Mouse (Mus musculus) midbrain, embryonic 14.5 days (tissue): ENCODE results near the gene Cald1. TPM values are rescaled to one million over a fixed set of nuclear protein-coding genes. Genes with fewer than 3 reads are reported as not detected.

Source experiments
- ATAC-seq: fragments of 200-750 bp; cut with Nextera tagmentation; 2 replicates; pipeline ENCODE4 v1.8.0; 2017; ENCODE audit warnings: moderate number of reproducible peaks, moderate library complexity; ENCODE audit not compliant: low FRiP score, low TSS enrichment
- DNase-seq: peaks from one replicate; pipeline ENCODE4 v3.0.0-alpha.2; 2015
- H3K27ac ChIP-seq: fragments of 300-500 bp; sonication (generic); replicated peaks from 2 replicates; pipeline ENCODE4 v1.5.1; 2014; ENCODE audit warnings: mild to moderate bottlenecking, low read depth, low read length, moderate library complexity
- H3K27me3 ChIP-seq: fragments of 300-500 bp; sonication (generic); 2 replicates; pipeline ENCODE4 v1.6.1; 2014; ENCODE audit warnings: low read length, control low read depth, mixed read lengths; ENCODE audit not compliant: control insufficient read depth, insufficient read depth
- H3K36me3 ChIP-seq: fragments of 300-500 bp; sonication (generic); 2 replicates; pipeline ENCODE4 v1.6.1; 2014; ENCODE audit warnings: low read length, control low read depth; ENCODE audit not compliant: control insufficient read depth, insufficient read depth
- H3K4me1 ChIP-seq: fragments of 300-500 bp; sonication (generic); 2 replicates; pipeline ENCODE4 v1.6.1; 2014; ENCODE audit warnings: mild to moderate bottlenecking, antibody characterized with exemption, low read length, control low read depth; ENCODE audit not compliant: control insufficient read depth, insufficient read depth
- H3K4me2 ChIP-seq: fragments of 300-500 bp; sonication (generic); 2 replicates; pipeline ENCODE4 v1.6.1; 2014; ENCODE audit warnings: mild to moderate bottlenecking, low read length, moderate library complexity
- H3K4me3 ChIP-seq: fragments of 300-500 bp; sonication (generic); replicated peaks from 2 replicates; pipeline ENCODE4 v1.5.1; 2014; ENCODE audit warnings: low read depth, low read length
- H3K9ac ChIP-seq: fragments of 300-500 bp; sonication (generic); replicated peaks from 2 replicates; pipeline ENCODE4 v1.6.1; 2014; ENCODE audit warnings: mild to moderate bottlenecking, low read length, moderate library complexity
- H3K9me3 ChIP-seq: fragments of 300-500 bp; sonication (generic); 2 replicates; pipeline ENCODE4 v1.6.1; 2016; ENCODE audit warnings: low read length, control low read depth, mixed read lengths; ENCODE audit not compliant: control insufficient read depth
- WGBS: fragments of 180-500 bp; shearing (Covaris S2); extraction: QIAGEN DNeasy Blood & Tissue Kit; methylation state at CpG from one replicate; pipeline ENCODE4 v1.1.7; 2014; 5-methylcytosine and 5-hydroxymethylcytosine counted together
- polyA plus RNA-seq: library from polyadenylated mRNA; unstranded; fragments of >200 nt; fragmentation: Nextera tagmentation; extraction: Ambion mirVana; gene quantifications from 2 replicates; pipeline ENCODE4 v1.2.1, GENCODE M21; 2014

Gene Cald1
- polyA plus RNA-seq, 1 experiment from 2014 or later: 50.0 TPM

DNA sequence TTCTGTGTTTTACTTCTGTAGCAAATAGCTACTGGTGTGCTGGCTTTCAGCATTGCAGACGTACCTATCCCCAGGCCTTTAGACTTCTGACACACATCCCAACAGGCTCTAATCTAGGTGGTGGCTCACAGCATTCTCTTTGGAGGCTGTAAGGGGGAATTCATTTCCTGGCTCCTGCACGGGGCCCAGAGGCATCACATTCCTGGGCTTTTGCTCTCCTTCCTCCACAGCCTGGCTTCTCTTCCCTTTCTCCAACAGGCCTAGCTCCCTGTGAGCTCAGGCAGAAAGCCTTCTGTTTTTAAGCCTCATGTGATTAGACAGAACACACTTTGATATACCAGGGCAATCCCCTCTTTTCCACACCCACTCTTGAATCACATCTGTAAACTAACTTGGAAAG is 109.2 kb downstream of the Cald1 start:
- Histone ChIP-seq H3K27me3 (no peaks in the 10 kb centered on the region), H3K9ac (no peak overlapping the region), H3K4me1 (peaks cover 29% of the 10 kb centered on the region), H3K9me3 (0 out of 2 replicates have a peak, but pooled peaks cover 4% of the 10 kb centered on the region), H3K36me3 (no peaks in the 10 kb centered on the region), H3K4me3 (no peak overlapping the region), H3K27ac (no peak overlapping the region), H3K4me2 (no peak overlapping the region)
- WGBS: 46% methylated on average over 2 of the region's 2 CpGs
- no peak for ATAC-seq
- no peak for DNase-seq

DNA sequence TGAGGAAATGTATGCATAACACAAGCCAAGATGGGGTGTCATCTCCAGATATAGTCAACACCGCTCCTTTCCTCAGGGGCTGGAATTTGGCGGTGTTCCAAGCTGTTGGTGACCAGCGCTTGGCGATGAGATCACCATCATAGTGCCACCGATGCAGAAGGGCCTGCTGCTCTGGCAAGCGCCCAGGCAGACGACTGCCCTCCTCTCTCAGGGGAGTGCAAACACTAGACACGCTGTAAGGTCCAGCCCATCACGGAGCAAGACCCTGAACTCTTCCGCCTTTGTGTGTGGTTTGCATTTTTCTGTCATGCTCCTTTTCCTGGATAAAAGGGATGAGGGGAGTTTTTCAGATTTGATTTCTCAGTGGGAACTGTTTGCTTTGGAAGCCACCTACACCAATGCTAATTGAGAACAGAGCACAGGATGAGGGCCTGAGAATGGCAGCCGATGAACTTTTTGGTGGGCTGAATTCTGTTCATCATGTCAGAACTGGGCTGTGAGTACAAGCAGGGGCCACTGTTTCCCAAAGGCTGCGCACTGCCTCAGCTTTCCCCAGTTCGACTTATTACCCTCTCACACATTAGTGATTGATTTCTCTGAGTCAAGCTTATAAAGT is 110.5 kb downstream of the Cald1 start:
- Histone ChIP-seq H3K36me3 (no peaks in the 10 kb centered on the region), H3K27me3 (no peaks in the 10 kb centered on the region), H3K4me1 (peaks cover 29% of the 10 kb centered on the region), H3K9me3 (0 out of 2 replicates have a peak, but pooled peaks cover 4% of the 10 kb centered on the region), H3K4me2 (peak overlapping the region; percentile 77), H3K4me3 (peak overlapping the region; percentile 56), H3K27ac (peak overlapping the region; percentile 79), H3K9ac (peak overlapping the region; percentile 76)
- 13% methylated on average over 13 of the region's 13 CpGs for WGBS
- ATAC-seq (peak; percentile 56; the same call in 1 of the 2 replicates), DNase-seq (peak; percentile 75)

DNA sequence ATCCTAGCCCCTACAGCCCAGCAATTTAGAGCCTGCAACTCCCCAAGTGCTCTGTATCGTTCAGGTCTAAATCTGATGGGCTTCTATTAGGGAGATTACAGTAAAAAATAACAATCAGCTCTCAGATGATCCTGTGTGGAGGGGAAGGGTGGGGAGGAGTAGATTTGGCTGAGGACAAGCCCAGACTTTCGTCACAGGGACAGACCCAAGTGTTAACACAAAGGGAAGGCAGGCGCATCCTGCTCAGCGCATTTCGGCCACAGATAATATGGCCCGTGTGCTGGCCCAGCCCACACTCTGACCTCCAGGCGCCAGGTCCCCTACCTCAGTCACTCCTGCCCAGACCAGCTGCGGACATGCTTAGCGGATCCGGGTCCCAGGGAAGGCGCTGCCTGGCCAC is 111.0 kb downstream of the Cald1 start:
- WGBS: 1% methylated on average over 11 of the region's 11 CpGs
- Histone ChIP-seq H3K27ac (peak overlapping the region; percentile 79), H3K4me3 (peak overlapping the region; percentile 56), H3K4me1 (peaks cover 29% of the 10 kb centered on the region), H3K9ac (peak overlapping the region; percentile 76), H3K27me3 (no peaks in the 10 kb centered on the region), H3K36me3 (no peaks in the 10 kb centered on the region), H3K4me2 (peak overlapping the region; percentile 77), H3K9me3 (0 out of 2 replicates have a peak, but pooled peaks cover 3% of the 10 kb centered on the region)
- DNase-seq (peak; percentile 84), ATAC-seq (peak; percentile 84)

DNA sequence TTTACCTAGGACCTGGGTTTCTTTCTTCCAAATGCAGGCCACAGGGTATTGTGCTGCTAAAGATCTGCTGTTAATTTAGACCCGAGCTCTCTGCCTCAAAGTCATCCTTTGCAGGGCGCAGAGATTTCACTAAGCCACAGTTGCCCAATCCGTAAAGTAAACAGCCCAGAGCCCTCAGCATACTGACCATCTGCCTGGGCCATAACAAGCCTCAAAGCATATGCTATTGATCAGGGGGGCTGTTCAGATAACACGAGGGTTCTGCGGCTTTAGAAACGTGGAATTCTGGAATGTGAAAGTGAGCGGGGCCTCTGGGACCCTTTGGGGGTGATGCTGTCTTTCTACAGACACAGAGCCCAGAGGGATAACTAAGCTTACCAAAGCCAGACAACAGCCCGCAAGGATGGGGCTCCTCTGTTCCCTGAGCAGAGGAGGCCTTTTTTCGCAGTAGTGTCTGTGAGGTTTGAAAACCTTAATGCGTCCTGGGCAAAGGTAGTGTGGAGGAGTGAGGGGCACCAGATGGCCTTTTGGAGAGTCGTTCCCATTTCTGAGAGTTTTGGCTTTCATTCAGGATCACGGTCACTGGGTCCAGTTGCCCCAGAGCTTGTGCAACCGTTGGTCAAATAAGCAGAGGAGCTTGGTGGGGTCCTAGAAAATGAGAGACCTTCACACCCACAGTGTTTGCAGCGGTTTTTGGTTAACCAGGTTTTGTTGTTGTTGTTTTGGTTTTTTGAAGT is 111.8 kb downstream of the Cald1 start:
- Histone ChIP-seq H3K9me3 (no peaks in the 10 kb centered on the region), H3K4me1 (peaks cover 29% of the 10 kb centered on the region), H3K27ac (peak overlapping the region; percentile 79), H3K9ac (peak overlapping the region; percentile 76), H3K4me2 (peak overlapping the region; percentile 77), H3K4me3 (peak overlapping the region; percentile 56), H3K36me3 (no peaks in the 10 kb centered on the region), H3K27me3 (no peaks in the 10 kb centered on the region)
- 10% methylated on average over 14 of the region's 14 CpGs for WGBS
- DNase-seq (peak; percentile 55), ATAC-seq (no peak)

DNA sequence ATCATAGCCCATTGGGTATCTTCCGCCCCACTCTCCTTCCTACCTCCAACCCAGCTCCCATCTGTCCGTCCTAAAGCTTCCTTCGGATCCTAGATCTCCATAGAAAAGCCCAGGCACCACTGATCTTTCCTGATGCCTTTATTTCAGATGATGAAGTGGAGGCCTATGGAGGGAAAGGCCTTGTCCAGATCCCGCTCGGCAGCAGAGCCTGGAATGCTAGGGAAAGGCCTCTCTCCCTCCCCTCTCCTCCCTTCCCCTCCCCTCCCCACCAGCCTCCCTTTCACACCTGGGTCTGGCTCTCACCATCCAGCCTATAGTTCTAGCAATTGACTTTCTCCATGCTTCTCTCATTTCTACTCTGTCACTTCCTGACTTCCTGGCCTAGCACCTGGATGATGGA is 112.5 kb downstream of the Cald1 start:
- H3K4me1 ChIP-seq: peaks cover 29% of the 10 kb centered on the region
- H3K9me3 ChIP-seq: no peaks in the 10 kb centered on the region
- H3K9ac ChIP-seq: no peak overlapping the region
- no peaks in the 10 kb centered on the region for H3K36me3 ChIP-seq
- no peaks in the 10 kb centered on the region for H3K27me3 ChIP-seq
- no peak for DNase-seq
- no peak overlapping the region for H3K27ac ChIP-seq
- no peak for ATAC-seq
- peak overlapping the region; percentile 56; the same call in 1 of the 2 replicates for H3K4me3 ChIP-seq
- 57% methylated on average over 5 of the region's 5 CpGs for WGBS
- H3K4me2 ChIP-seq: peak overlapping the region; percentile 77

DNA sequence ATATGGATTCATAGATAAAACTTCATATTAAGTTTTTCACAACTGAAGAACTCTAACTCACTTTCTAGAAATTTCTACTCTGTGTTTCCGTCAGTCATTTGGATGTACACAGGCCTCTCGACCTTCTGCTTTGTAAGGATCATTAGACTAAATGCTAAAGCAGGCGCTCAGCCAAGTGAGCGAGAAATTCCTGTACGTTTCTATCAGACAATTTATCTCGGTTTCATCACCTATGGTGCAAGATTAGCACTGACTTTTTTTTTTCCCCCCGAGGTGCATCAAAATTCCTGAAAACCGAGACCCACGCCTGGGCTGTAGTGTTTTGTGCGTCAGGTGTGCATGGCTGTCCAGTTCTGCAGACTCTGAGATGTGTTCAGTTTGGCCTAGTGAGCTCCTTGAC is 113.3 kb downstream of the Cald1 start:
- peak overlapping the region; percentile 77; the same call in 1 of the 2 replicates for H3K4me2 ChIP-seq
- DNase-seq: no peak
- no peak overlapping the region for H3K27ac ChIP-seq
- WGBS: 79% methylated on average over 10 of the region's 10 CpGs
- H3K4me3 ChIP-seq: no peak overlapping the region
- H3K9ac ChIP-seq: no peak overlapping the region
- no peaks in the 10 kb centered on the region for H3K36me3 ChIP-seq
- H3K4me1 ChIP-seq: peaks cover 29% of the 10 kb centered on the region
- no peaks in the 10 kb centered on the region for H3K9me3 ChIP-seq
- no peaks in the 10 kb centered on the region for H3K27me3 ChIP-seq
- no peak for ATAC-seq

DNA sequence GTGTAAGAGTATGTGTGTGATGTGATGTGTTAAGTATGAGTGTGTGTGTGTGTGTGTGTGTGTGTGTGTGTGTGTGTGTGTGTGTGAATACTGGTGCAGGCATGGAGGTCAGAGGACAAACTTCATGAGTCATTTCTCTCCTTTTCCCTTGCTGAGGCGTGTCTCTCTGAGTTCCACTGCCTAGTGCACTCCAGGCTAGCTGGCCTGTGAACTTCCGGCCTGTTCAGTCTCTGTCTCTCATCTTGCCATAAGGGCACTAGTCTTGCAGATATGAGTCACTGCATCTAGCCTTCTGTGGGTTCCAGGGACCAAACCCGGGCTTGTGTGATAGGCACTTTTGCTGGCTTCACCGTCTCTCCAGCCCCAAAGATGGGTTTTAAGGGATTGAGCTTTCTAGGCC is 114.9 kb downstream of the Cald1 start:
- H3K27ac ChIP-seq: no peak overlapping the region
- H3K4me3 ChIP-seq: no peak overlapping the region
- H3K4me2 ChIP-seq: no peak overlapping the region
- ATAC-seq: no peak
- H3K9me3 ChIP-seq: no peaks in the 10 kb centered on the region
- H3K27me3 ChIP-seq: no peaks in the 10 kb centered on the region
- no peak for DNase-seq
- H3K36me3 ChIP-seq: no peaks in the 10 kb centered on the region
- 83% methylated on average over 4 of the region's 4 CpGs for WGBS
- no peak overlapping the region for H3K9ac ChIP-seq
- H3K4me1 ChIP-seq: peaks cover 28% of the 10 kb centered on the region

DNA sequence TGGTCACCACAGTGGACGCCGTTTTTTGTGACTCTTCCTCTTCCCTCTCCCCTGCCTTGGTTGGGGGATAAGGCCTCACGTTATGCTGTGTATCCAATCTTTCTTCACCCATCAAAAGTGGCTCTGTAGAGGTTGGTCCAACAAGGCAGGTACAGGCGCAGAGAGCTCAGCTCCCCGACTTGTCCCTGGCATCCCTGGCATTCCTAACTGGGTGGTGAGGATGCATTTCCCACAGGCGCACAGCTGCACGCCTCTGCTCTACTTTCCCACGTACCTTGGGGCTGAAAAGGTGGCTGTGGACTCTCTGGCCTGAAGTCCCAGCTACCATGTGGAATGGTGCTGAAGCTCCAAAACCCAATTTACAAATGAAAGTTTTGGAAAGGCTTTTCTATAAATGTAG is 115.5 kb downstream of the Cald1 start:
- H3K4me2 ChIP-seq: no peak overlapping the region
- H3K27ac ChIP-seq: no peak overlapping the region
- H3K36me3 ChIP-seq: no peaks in the 10 kb centered on the region
- 93% methylated on average over 8 of the region's 8 CpGs for WGBS
- DNase-seq: no peak
- no peaks in the 10 kb centered on the region for H3K9me3 ChIP-seq
- no peak overlapping the region for H3K9ac ChIP-seq
- no peak overlapping the region for H3K4me3 ChIP-seq
- peaks cover 22% of the 10 kb centered on the region for H3K4me1 ChIP-seq
- H3K27me3 ChIP-seq: no peaks in the 10 kb centered on the region
- ATAC-seq: no peak

DNA sequence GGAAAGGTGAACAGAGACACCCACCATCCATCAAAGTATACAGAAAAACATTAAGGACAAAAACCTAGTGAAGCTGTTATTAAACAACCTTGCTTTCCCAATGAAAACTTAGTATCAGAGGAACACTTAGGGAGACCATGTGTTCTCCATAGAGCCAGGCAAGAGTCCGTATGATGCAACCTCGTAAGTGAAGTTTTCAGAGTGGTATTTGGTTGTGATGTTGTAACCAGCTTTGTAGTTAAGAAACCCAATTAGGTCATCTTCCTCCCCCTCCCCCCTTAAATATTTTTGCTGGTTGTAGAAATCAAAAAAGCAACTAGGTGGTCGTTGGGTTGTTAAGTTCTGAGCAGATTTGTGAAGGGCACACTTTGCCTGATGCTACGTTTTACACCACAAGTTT is 116.3 kb downstream of the Cald1 start:
- Histone ChIP-seq H3K9ac (no peak overlapping the region), H3K27me3 (no peaks in the 10 kb centered on the region), H3K4me3 (no peak overlapping the region), H3K4me1 (peaks cover 18% of the 10 kb centered on the region), H3K27ac (no peak overlapping the region), H3K36me3 (no peaks in the 10 kb centered on the region), H3K9me3 (no peaks in the 10 kb centered on the region), H3K4me2 (no peak overlapping the region)
- DNase-seq (no peak), ATAC-seq (no peak)
- WGBS: 94% methylated on average over 4 of the region's 4 CpGs
